In genomic region chr10:93640521-93640952, GRCm38 (mm10) we compare ENCODE assay signal across 8 mouse cellular contexts. TPM values are rescaled to one million over a fixed set of nuclear protein-coding genes. Genes with fewer than 3 reads are reported as not detected.
DNase-seq lines count a peak whose midpoint lies in the region; ATAC-seq and TF ChIP-seq lines count a peak whose summit lies in the region.

Gene Ntn4 (plus strand): TSS chr10:93640681.

- TF ChIP-seq RAD21 in CH12.LX (IDR thresholded peaks at IDR 0.05; ENCODE audit: low read depth, low read length): no peak

- peaks cover 2% of the 10 kb centered on the region for H3K9me3 ChIP-seq in CH12.LX (replicated peaks; ENCODE audit: low read length)
- H3K9me3 ChIP-seq in hindbrain, embryonic 15.5 days: no peaks in the 10 kb centered on the region

- intact Hi-C loops in gastrocnemius, adult 2 months (cut with DNase I): loop anchor here (5.0 kb wide), 1 partner anchor 122 kb away; no protein-coding TSS in a partner anchor

- peak within 1 kb of the TSS; percentile 95 for H3K4me3 ChIP-seq in gastrocnemius, adult 2 months
- H3K4me3 ChIP-seq in CH12.LX (replicated peaks in 1 of 3; ENCODE audit: low read depth in 2 of 3, low read length in 2 of 3, poor library complexity in 1 of 3) (peak within 1 kb of the TSS in 1 of 3 experiments; percentile 20), myocyte (peak within 1 kb of the TSS; percentile 30)
- peak within 1 kb of the TSS; percentile 70 for H3K4me3 ChIP-seq in embryonic fibroblast, embryonic 13.5 days (ENCODE audit: insufficient read depth, low read length)
- peak within 1 kb of the TSS; percentile 93 for H3K4me3 ChIP-seq in hindbrain, embryonic 15.5 days

- no peak for DNase-seq in gastrocnemius, adult 2 months
- DNase-seq in gastrocnemius, adult 18-20 months (ENCODE audit: low spot score): no peak
- no peak for DNase-seq in CH12.LX (ENCODE audit: extremely low read depth)
- DNase-seq in layer of hippocampus, adult 9-11 months: no peak
- DNase-seq in urinary bladder, postnatal 25 days (ENCODE audit: low spot score): no peak

- no peak for TF ChIP-seq CTCF in gastrocnemius, adult 2 months (IDR thresholded peaks at IDR 0.05)
- TF ChIP-seq CTCF in CH12.LX (conservative IDR thresholded peaks at IDR 0.05 in 1 of 2, IDR thresholded peaks at IDR 0.05 in 1 of 2; ENCODE audit: low read depth in 2 of 2, low read length in 2 of 2): no peak
- no peak for TF ChIP-seq CTCF in embryonic fibroblast, embryonic 13.5 days (IDR thresholded peaks at IDR 0.05; ENCODE audit: borderline replicate concordance, insufficient read depth, low read length)

- in situ Hi-C loops in CH12.LX (cut with MboI; ENCODE audit: low pct_ligation_motif_present, low pct_unique_long_range_greater_than_20kb, low sequenced_read_pairs): no loop called here

- H3K79me2 ChIP-seq in CH12.LX (replicated peaks; ENCODE audit: control insufficient read depth, extremely low read depth, insufficient read depth, poor library complexity, severe bottlenecking) (no peaks in the 10 kb centered on the region), myocyte (ENCODE audit: control insufficient read depth, insufficient read depth) (no peaks in the 10 kb centered on the region)

- TF ChIP-seq POLR2A in CH12.LX (IDR thresholded peaks at IDR 0.05; ENCODE audit: low read depth, low read length) (no peak), myocyte (IDR thresholded peaks at IDR 0.05; ENCODE audit: insufficient read length, low read depth) (no peak)
- TF ChIP-seq POLR2A in embryonic fibroblast, embryonic 13.5 days (IDR thresholded peaks at IDR 0.05; ENCODE audit: low read depth, low read length): no peak

- peak within 1 kb of the TSS; percentile 79 for H3ac ChIP-seq in myocyte (ENCODE audit: control insufficient read depth, insufficient read length)

- dilution Hi-C loops in CH12.LX (cut with MboI; ENCODE audit: extremely low pct_ligation_motif_present, extremely low pct_unique_long_range_greater_than_20kb, low sequenced_read_pairs): no loop called here

- H3K36me3 ChIP-seq in CH12.LX (replicated peaks in 1 of 2; ENCODE audit: control insufficient read depth in 1 of 2, insufficient read depth in 1 of 2, low read length in 1 of 2) (no peaks in the 10 kb centered on the region), myocyte (ENCODE audit: control insufficient read depth, insufficient read depth) (no peaks in the 10 kb centered on the region)
- no peaks in the 10 kb centered on the region for H3K36me3 ChIP-seq in hindbrain, embryonic 15.5 days

- ATAC-seq in hindbrain, embryonic 15.5 days (ENCODE audit: low FRiP score, low read depth): peak; percentile 36; the same call in 1 of the 2 replicates

- H3K27ac ChIP-seq in gastrocnemius, adult 2 months: peak within 1 kb of the TSS; percentile 88
- H3K27ac ChIP-seq in CH12.LX (ENCODE audit: insufficient read depth, low read depth): no peak within 1 kb of the TSS
- peak within 1 kb of the TSS; percentile 20; the same call in 1 of the 2 replicates for H3K27ac ChIP-seq in embryonic fibroblast, embryonic 13.5 days (ENCODE audit: insufficient read depth, low read length)
- H3K27ac ChIP-seq in hindbrain, embryonic 15.5 days (replicated peaks): peak within 1 kb of the TSS; percentile 79

- TF ChIP-seq EP300 in CH12.LX (IDR thresholded peaks at IDR 0.05; ENCODE audit: low read length): no peak

- 0 out of 2 replicates have a peak within 1 kb of the TSS, but pooled peaks have one; percentile 0 for H3K4me2 ChIP-seq in CH12.LX (ENCODE audit: insufficient read depth, low read depth, poor library complexity, severe bottlenecking)
- peak within 1 kb of the TSS; percentile 99 for H3K4me2 ChIP-seq in hindbrain, embryonic 15.5 days
- H3K4me2 ChIP-seq in myocyte (ENCODE audit: low read depth): peak within 1 kb of the TSS; percentile 81

- 10% methylated on average over 10 of the region's 30 CpGs for WGBS in hindbrain, embryonic 15.5 days

- H3K4me1 ChIP-seq in CH12.LX (ENCODE audit: control insufficient read depth in 1 of 2, insufficient read depth in 2 of 2): no peaks in the 10 kb centered on the region
- H3K4me1 ChIP-seq in embryonic fibroblast, embryonic 13.5 days (ENCODE audit: control insufficient read depth, insufficient read depth, low read length): 0 out of 2 replicates have a peak, but pooled peaks cover 2% of the 10 kb centered on the region
- H3K4me1 ChIP-seq in hindbrain, embryonic 15.5 days (replicated peaks): peaks cover 28% of the 10 kb centered on the region

- peaks cover 8% of the 10 kb centered on the region for H3K27me3 ChIP-seq in CH12.LX (replicated peaks)
- H3K27me3 ChIP-seq in hindbrain, embryonic 15.5 days: no peaks in the 10 kb centered on the region
- H3K27me3 ChIP-seq in myocyte (ENCODE audit: control insufficient read depth, insufficient read depth, insufficient read length): no peaks in the 10 kb centered on the region

- no peak within 1 kb of the TSS for H3K9ac ChIP-seq in CH12.LX (ENCODE audit: insufficient read depth, low read depth)
- H3K9ac ChIP-seq in hindbrain, embryonic 15.5 days: peak within 1 kb of the TSS; percentile 87

TF ChIP-seq in CH12.LX, 34 proteins besides CTCF, POLR2A, EP300 and RAD21:
- no peak for TF ChIP-seq PAX5 (IDR thresholded peaks at IDR 0.05; ENCODE audit: low read length)
- TF ChIP-seq SIN3A (IDR thresholded peaks at IDR 0.05; ENCODE audit: low read length): no peak
- no peak for TF ChIP-seq BHLHE40 (IDR thresholded peaks at IDR 0.05; ENCODE audit: low read depth, low read length)
- TF ChIP-seq ELF1 (IDR thresholded peaks at IDR 0.05; ENCODE audit: low read depth, low read length): no peak
- no peak for TF ChIP-seq HCFC1 (IDR thresholded peaks at IDR 0.05; ENCODE audit: low read depth, low read length)
- no peak for TF ChIP-seq POLR2AphosphoS2 (IDR thresholded peaks at IDR 0.05; ENCODE audit: low read depth, low read length)
- no peak for TF ChIP-seq JUND (conservative IDR thresholded peaks at IDR 0.05; ENCODE audit: low read depth, low read length)
- no peak for TF ChIP-seq GABPA (IDR thresholded peaks at IDR 0.05; ENCODE audit: insufficient replicate concordance, low read depth, low read length)
- TF ChIP-seq MYC (IDR thresholded peaks at IDR 0.05; ENCODE audit: low read depth, low read length): no peak
- TF ChIP-seq MXI1 (IDR thresholded peaks at IDR 0.05; ENCODE audit: low read depth, low read length): no peak
- no peak for TF ChIP-seq MAZ (IDR thresholded peaks at IDR 0.05; ENCODE audit: low read depth, low read length)
- TF ChIP-seq USF1 (IDR thresholded peaks at IDR 0.05; ENCODE audit: low read depth, low read length): no peak
- TF ChIP-seq SMC3 (IDR thresholded peaks at IDR 0.05; ENCODE audit: low read depth, low read length): no peak
- no peak for TF ChIP-seq USF2 (conservative IDR thresholded peaks at IDR 0.05; ENCODE audit: low read depth, low read length)
- TF ChIP-seq KAT2A (IDR thresholded peaks at IDR 0.05; ENCODE audit: insufficient replicate concordance, low read length): no peak
- TF ChIP-seq TCF12 (IDR thresholded peaks at IDR 0.05; ENCODE audit: low read depth, low read length): no peak
TF ChIP-seq in CH12.LX: peak in this region for 0.

TF ChIP-seq in myocyte, 11 proteins besides CTCF, POLR2A, EP300 and RAD21:
- TF ChIP-seq MYOD1 (IDR thresholded peaks at IDR 0.05; ENCODE audit: control insufficient read depth in 1 of 3, insufficient read length in 2 of 3, low read depth in 2 of 3) (no peak), SRF (IDR thresholded peaks at IDR 0.05; ENCODE audit: control insufficient read depth, insufficient read length, low read depth) (no peak), E2F4 (IDR thresholded peaks at IDR 0.05; ENCODE audit: insufficient read depth) (no peak), TCF3 (IDR thresholded peaks at IDR 0.05; ENCODE audit: insufficient read length, low read depth) (no peak), POLR2AphosphoS2 (IDR thresholded peaks at IDR 0.05; ENCODE audit: insufficient read length, low read depth) (no peak), REST (IDR thresholded peaks at IDR 0.05; ENCODE audit: insufficient read depth, insufficient read length) (no peak), MYOG (IDR thresholded peaks at IDR 0.05; ENCODE audit: control insufficient read depth in 1 of 3, insufficient read depth in 1 of 3, insufficient read length in 2 of 3, low read depth in 2 of 3) (no peak), TCF12 (IDR thresholded peaks at IDR 0.05; ENCODE audit: insufficient read depth, poor library complexity, severe bottlenecking) (no peak), MAX (IDR thresholded peaks at IDR 0.05; ENCODE audit: low read depth) (no peak), USF1 (IDR thresholded peaks at IDR 0.05; ENCODE audit: low read depth) (no peak), CEBPB (IDR thresholded peaks at IDR 0.05; ENCODE audit: insufficient read depth, poor library complexity, severe bottlenecking) (no peak)

RNA-seq across cellular contexts. Expression of gene Ntn4, which starts in this region (rescaled TPM):
- total RNA-seq in gastrocnemius, adult 2 months (2021): 10 to 100 TPM in 1 of 2 experiments, 1 to 10 TPM in 1; 6.7 to 14.8 TPM
- 10 to 100 TPM in 1 of 2 experiments, 1 to 10 TPM in 1; 9.5 to 13.4 TPM for total RNA-seq in gastrocnemius, adult 18-20 months (2021)
- total RNA-seq in CH12.LX (2012; rRNA removed) (not detected in 2 replicates), CH12.LX (2014; rRNA removed) (not detected in 2 replicates)
- polyA plus RNA-seq in CH12.LX (2012; ENCODE audit: insufficient read length, low read depth) (not detected in 2 replicates), myocyte (2012; fragmentation: generic; extraction: Trizol) (3.0 TPM)
- polyA plus RNA-seq in embryonic fibroblast, embryonic 13.5 days (2011; ENCODE audit: insufficient read length, low read depth, missing spikeins): 18.6 and 39.8 TPM in 2 replicates
- polyA plus RNA-seq in hindbrain, embryonic 15.5 days (2015; fragmentation: Nextera tagmentation; extraction: Ambion mirVana): 0.97 and 1.5 TPM in 2 replicates

Comparison
In these comparisons a context has a peak if more than half of its experiments do, and no peak if none do; other contexts are left out.
1. RNA of gene Ntn4 (total RNA-seq): 6.7 to 14.8 TPM in gastrocnemius, adult 2 months and 9.5 to 13.4 TPM in gastrocnemius, adult 18-20 months; not detected in CH12.LX; every median in the first group is over 4 times any median in the second.
2. H3K4me2 ChIP-seq: peak in every context shown above with its lines; median percentile 99 in hindbrain, embryonic 15.5 days; 81 in myocyte; 0 in CH12.LX.